Mouse (Mus musculus): Measurements from ENCODE around the gene Gm10097.

DNA sequence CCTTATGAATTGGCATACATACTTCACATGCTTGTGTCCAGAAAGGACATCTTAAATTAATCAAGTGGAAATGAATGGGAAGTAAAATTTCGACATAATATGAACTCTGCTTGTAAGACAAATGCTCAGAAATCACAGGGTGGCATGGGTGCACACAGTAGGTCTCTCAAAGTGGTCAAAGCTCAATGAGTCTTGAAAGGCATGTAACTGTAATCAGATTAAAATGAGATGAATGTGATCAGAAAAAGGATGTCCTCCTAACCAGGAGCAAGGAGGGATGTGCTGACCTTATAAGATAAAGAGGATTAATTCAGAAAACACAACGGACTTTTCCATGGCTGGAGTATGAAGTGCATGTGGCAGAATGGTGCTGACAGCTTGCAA, 28.8 kb downstream of the Gm10097 start:
- TF ChIP-seq POLR2A (IDR thresholded peaks at IDR 0.05; ENCODE audit: control insufficient read depth, extremely low read depth, insufficient read depth, low read length, poor library complexity) (no peak), CTCF (IDR thresholded peaks at IDR 0.05; ENCODE audit: borderline replicate concordance, control insufficient read depth, extremely low read depth, insufficient read depth, low read length, poor library complexity) (no peak)
